Mouse (Mus musculus) kidney, postnatal 0 days (tissue): Measurements from ENCODE around the gene Cmip. TPM values are rescaled to one million over a fixed set of nuclear protein-coding genes. Genes with fewer than 3 reads are reported as not detected.
"Not testable (repeated sequence)": the region's sequence is repeated elsewhere in the genome, so short reads cannot be mapped to it uniquely, and the experiment has no call there.

ENCODE experiments used
- ATAC-seq: fragments of 200-750 bp; cut with Nextera tagmentation; replicated peaks from 2 replicates; pipeline ENCODE4 v1.8.0; 2017; ENCODE audit warnings: low read depth, moderate number of reproducible peaks, moderate TSS enrichment, moderate library complexity; ENCODE audit not compliant: low FRiP score
- DNase-seq: peaks from one replicate; pipeline ENCODE4 v3.0.0-alpha.2; 2016; ENCODE audit warnings: low spot score
- H3K27ac ChIP-seq: fragments of 300-500 bp; sonication (generic); 2 replicates; pipeline ENCODE4 v1.5.1; 2014; ENCODE audit warnings: mild to moderate bottlenecking
- H3K27me3 ChIP-seq: fragments of 300-500 bp; sonication (generic); 2 replicates; pipeline ENCODE4 v1.6.1; 2014; ENCODE audit warnings: low read length, mixed read lengths; ENCODE audit not compliant: insufficient read depth
- H3K36me3 ChIP-seq: fragments of 300-500 bp; sonication (generic); 2 replicates; pipeline ENCODE4 v1.6.1; 2014; ENCODE audit warnings: low read length, mixed read lengths; ENCODE audit not compliant: insufficient read depth
- H3K4me1 ChIP-seq: fragments of 300-500 bp; sonication (generic); replicated peaks from 2 replicates; pipeline ENCODE4 v1.6.1; 2014; ENCODE audit warnings: antibody characterized with exemption, low read length, mixed read lengths; ENCODE audit not compliant: insufficient read depth
- H3K4me2 ChIP-seq: fragments of 300-500 bp; sonication (generic); 2 replicates; pipeline ENCODE4 v1.6.1; 2014; ENCODE audit warnings: mild to moderate bottlenecking, low read length, moderate library complexity, mixed read lengths
- H3K4me3 ChIP-seq: fragments of 300-500 bp; sonication (generic); replicated peaks from 2 replicates; pipeline ENCODE4 v1.5.1; 2014; ENCODE audit warnings: low read depth, low read length
- H3K9ac ChIP-seq: fragments of 300-500 bp; sonication (generic); 2 replicates; pipeline ENCODE4 v1.6.1; 2014; ENCODE audit warnings: low read depth, low read length
- H3K9me3 ChIP-seq: fragments of 300-500 bp; sonication (generic); replicated peaks from 2 replicates; pipeline ENCODE4 v1.6.1; 2016; ENCODE audit warnings: low read length, inconsistent platforms, mixed read lengths
- CTCF ChIP-seq: IDR thresholded peaks from 2 replicates; pipeline ENCODE4 v1.5.1; 2016; ENCODE audit warnings: antibody characterized with exemption, low read depth, mild to moderate bottlenecking, moderate library complexity
- WGBS: fragments of 180-500 bp; shearing (Covaris S2); extraction: QIAGEN DNeasy Blood & Tissue Kit; methylation state at CpG from one replicate; pipeline ENCODE4 v1.1.7; 2014; 5-methylcytosine and 5-hydroxymethylcytosine counted together
- polyA plus RNA-seq: library from polyadenylated mRNA; unstranded; fragments of >200 nt; fragmentation: Nextera tagmentation; extraction: Ambion mirVana; gene quantifications from 2 replicates; pipeline ENCODE4 v1.2.1, GENCODE M21; 2015

The Cmip gene
- polyA plus RNA-seq, 1 experiment from 2014 or later, result 36.8 TPM

DNA sequence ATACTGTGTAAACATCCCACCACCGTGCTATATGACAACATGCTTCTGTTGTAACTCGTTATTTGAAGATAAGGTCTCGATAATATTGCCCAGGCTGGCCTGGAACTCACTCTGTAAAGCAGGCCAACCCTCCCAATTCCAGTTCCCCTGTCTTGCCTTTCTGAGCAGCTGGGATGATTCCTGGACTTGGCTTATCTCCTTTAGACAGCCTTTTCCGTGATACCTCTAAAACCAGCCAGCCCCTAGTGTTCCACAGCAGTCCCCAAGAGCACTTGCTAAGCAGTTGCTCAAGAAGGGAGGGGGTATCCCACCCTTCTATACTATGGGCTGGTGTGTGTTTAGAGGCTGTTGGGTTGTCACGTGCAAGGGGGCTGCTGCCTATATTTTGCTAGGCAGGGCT, 165.0 kb downstream of the Cmip start:
- Histone ChIP-seq H3K4me2 (no peak overlapping the region), H3K9me3 (no peaks in the 10 kb centered on the region), H3K4me1 (no peaks in the 10 kb centered on the region), H3K9ac (no peak overlapping the region), H3K27ac (no peak overlapping the region), H3K27me3 (no peaks in the 10 kb centered on the region), H3K4me3 (no peak overlapping the region), H3K36me3 (peaks cover 33% of the 10 kb centered on the region)
- TF ChIP-seq CTCF, result no peak
- no peak for ATAC-seq
- 70% methylated on average over 5 of the region's 5 CpGs for WGBS
- no peak for DNase-seq

DNA sequence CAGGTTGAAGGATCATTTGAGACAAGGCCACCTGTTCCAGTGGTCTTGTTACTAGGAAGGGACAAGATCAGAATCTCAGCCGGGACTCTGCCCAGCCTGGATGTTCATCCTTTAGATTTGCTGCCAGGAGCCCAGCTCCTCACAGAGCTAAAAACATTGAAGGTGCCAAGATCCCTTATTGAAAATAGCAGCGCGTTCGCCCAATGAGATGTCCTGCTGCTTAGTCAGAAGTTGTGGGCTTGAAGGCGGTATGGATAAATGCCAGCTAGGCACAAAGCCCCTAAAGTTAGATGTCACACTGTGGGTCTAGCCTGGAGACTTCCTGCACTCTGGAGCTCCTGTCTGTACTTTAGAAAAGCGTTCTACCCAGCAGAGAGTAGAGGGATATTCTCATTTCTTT, 165.5 kb downstream of the Cmip start:
- no peak overlapping the region for H3K9ac ChIP-seq
- no peaks in the 10 kb centered on the region for H3K27me3 ChIP-seq
- 88% methylated on average over 6 of the region's 6 CpGs for WGBS
- no peak for DNase-seq
- no peak overlapping the region for H3K27ac ChIP-seq
- no peak overlapping the region for H3K4me3 ChIP-seq
- TF ChIP-seq CTCF, result no peak
- ATAC-seq, result no peak
- peaks cover 33% of the 10 kb centered on the region for H3K36me3 ChIP-seq
- H3K4me1 ChIP-seq, result no peaks in the 10 kb centered on the region
- H3K4me2 ChIP-seq, result no peak overlapping the region
- no peaks in the 10 kb centered on the region for H3K9me3 ChIP-seq

DNA sequence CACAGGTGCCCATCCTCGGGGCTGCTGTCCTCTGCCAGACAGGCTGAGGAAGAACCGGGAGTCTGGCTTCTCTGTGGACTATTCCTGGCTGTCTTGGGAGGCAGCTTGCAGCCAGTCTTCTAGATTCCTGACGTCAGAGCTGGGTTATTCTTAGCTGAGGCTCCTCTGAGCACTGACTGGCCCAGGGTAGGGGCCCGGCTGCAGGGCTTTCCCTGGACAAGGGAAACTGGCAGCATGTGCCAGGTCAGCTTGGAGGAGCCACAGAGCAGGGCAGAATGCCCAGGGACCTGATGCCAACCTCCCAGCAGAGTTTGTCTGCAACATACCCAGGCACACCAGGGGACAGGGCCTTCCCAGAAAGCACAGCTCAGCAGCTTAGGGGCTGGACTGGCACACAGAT, 166.2 kb downstream of the Cmip start:
- no peak for ATAC-seq
- DNase-seq, result no peak
- no peak overlapping the region for H3K27ac ChIP-seq
- no peaks in the 10 kb centered on the region for H3K9me3 ChIP-seq
- no peak overlapping the region for H3K4me2 ChIP-seq
- H3K4me3 ChIP-seq, result no peak overlapping the region
- H3K27me3 ChIP-seq, result no peaks in the 10 kb centered on the region
- no peaks in the 10 kb centered on the region for H3K4me1 ChIP-seq
- no peak overlapping the region for H3K9ac ChIP-seq
- peaks cover 36% of the 10 kb centered on the region for H3K36me3 ChIP-seq
- 74% methylated on average over 4 of the region's 4 CpGs for WGBS
- no peak for TF ChIP-seq CTCF

DNA sequence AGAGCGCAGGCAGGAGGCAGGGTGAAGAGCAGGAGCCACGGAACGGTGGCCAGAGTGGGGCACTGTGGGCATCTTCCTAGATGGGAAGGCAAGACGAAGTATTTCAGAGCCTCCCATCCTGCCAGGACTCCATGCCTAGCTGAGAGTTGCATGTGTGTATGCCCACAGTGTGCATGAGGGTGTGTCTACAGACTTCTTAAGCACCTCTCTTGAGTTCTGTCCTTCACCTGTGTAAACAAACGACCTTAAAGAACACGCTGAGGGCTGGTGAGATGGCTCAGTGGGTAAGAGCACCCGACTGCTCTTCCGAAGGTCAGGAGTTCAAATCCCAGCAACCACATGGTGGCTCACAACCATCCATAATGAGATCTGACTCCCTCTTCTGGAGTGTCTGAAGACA, 171.0 kb downstream of the Cmip start:
- H3K36me3 ChIP-seq, result peaks cover 64% of the 10 kb centered on the region
- H3K27me3 ChIP-seq, H3K4me1 ChIP-seq, H3K27ac ChIP-seq, DNase-seq, H3K9ac ChIP-seq, ATAC-seq, H3K4me2 ChIP-seq, H3K9me3 ChIP-seq, H3K4me3 ChIP-seq: not testable (repeated sequence)
- 74% methylated on average over 8 of the region's 8 CpGs for WGBS

DNA sequence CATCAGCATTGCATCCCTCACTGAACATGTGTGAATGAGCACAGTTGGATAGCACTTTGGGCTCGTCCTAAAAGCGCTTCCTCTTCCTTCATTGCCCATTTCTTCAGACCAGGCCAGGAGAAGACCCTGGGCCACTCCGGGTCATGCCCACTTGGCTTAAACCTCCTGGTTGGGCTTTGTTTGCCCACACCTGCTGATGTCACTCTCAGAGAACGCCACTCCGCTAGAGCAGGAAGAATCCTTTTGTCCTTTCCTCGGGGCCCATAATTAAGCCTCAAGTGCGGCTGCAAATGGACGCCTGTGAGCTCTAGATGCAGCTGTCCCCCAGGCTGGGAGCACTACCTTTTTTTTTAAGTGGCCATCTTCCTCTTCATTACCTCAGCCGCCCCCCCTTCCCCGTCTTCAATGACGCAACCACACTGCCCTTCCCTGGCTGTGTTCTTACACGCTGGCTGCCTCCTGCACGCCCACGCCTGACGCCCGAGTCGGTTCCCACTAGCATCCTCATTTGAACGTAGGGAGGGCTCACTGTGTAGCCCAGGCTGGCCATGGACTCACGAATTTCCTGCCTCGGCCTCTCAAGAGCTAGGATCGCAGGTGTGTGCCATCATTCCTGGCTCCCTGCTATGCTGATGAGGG, 171.8 kb downstream of the Cmip start:
- WGBS, result 69% methylated on average over 21 of the region's 21 CpGs
- Histone ChIP-seq H3K4me3 (no peak overlapping the region), H3K9me3 (no peaks in the 10 kb centered on the region), H3K9ac (no peak overlapping the region), H3K4me2 (no peak overlapping the region), H3K36me3 (peaks cover 58% of the 10 kb centered on the region), H3K27me3 (no peaks in the 10 kb centered on the region), H3K27ac (no peak overlapping the region), H3K4me1 (no peaks in the 10 kb centered on the region)
- no peak for TF ChIP-seq CTCF
- DNase-seq, result no peak
- ATAC-seq, result no peak

DNA sequence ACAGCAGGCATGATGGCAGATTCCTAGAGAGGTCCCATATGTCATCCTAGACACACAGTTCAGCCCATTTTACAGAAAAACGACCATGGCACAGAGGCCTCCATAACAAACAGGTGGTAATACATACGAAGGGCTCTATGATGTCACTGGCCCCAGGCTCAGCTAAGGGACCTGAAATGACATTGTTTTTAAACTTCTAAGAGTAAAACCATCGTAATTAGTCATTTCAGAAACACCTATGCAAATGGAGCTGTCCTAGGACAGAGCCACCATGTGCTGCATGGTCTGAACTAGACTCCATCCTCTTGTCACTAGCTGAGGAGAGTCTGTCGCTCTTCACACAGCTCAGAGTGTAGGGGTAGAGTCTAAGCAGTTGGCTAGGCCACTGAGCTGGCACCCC, 173.8 kb downstream of the Cmip start:
- H3K27ac ChIP-seq, result no peak overlapping the region
- no peak for ATAC-seq
- no peak overlapping the region for H3K4me3 ChIP-seq
- no peaks in the 10 kb centered on the region for H3K27me3 ChIP-seq
- TF ChIP-seq CTCF, result no peak
- H3K36me3 ChIP-seq, result peaks cover 64% of the 10 kb centered on the region
- DNase-seq, result no peak
- no peaks in the 10 kb centered on the region for H3K4me1 ChIP-seq
- H3K9ac ChIP-seq, result no peak overlapping the region
- no peak overlapping the region for H3K4me2 ChIP-seq
- H3K9me3 ChIP-seq, result no peaks in the 10 kb centered on the region
- 91% methylated on average over 4 of the region's 4 CpGs for WGBS

DNA sequence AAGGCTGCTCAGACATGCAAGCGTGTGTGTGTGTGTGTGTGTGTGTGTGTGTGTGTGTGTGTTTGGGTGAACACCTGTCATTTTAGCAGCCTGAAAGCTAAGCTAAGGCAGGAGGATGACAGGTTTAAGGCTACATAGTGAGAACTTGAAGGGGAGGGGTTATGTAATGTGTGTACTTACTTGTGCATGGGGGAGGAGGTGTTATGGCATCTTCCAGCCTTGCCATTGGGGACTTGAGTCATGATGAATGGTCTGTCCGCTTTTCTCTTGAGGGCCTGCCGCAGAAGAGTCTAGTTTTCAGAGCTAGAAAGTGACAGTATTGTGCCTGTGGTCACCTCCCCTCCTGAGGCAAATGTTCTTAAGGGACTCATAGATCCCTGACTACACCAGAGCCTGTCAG, 174.7 kb downstream of the Cmip start:
- Histone ChIP-seq H3K4me1 (no peaks in the 10 kb centered on the region), H3K4me3 (no peak overlapping the region), H3K9me3 (no peaks in the 10 kb centered on the region), H3K9ac (no peak overlapping the region), H3K27ac (no peak overlapping the region), H3K27me3 (no peaks in the 10 kb centered on the region), H3K4me2 (no peak overlapping the region), H3K36me3 (peaks cover 66% of the 10 kb centered on the region)
- DNase-seq (no peak), ATAC-seq (no peak)
- no peak for TF ChIP-seq CTCF
- WGBS, result 60% methylated on average over 3 of the region's 3 CpGs
